Mouse (Mus musculus) cerebellum, adult (tissue): ENCODE data around the gene Etv6.
A peak's percentile ranks its signal among the peaks of the same experiment; 100 is the strongest.

Experiments used
- ATAC-seq: cut with Nextera tagmentation; 2 replicates; pipeline ENCODE4 v1.9.2; 2017; ENCODE audit warnings: mild to moderate bottlenecking, moderate library complexity, mixed read lengths; ENCODE audit not compliant: insufficient number of reproducible peaks, low FRiP score, low TSS enrichment

The Etv6 gene

DNA sequence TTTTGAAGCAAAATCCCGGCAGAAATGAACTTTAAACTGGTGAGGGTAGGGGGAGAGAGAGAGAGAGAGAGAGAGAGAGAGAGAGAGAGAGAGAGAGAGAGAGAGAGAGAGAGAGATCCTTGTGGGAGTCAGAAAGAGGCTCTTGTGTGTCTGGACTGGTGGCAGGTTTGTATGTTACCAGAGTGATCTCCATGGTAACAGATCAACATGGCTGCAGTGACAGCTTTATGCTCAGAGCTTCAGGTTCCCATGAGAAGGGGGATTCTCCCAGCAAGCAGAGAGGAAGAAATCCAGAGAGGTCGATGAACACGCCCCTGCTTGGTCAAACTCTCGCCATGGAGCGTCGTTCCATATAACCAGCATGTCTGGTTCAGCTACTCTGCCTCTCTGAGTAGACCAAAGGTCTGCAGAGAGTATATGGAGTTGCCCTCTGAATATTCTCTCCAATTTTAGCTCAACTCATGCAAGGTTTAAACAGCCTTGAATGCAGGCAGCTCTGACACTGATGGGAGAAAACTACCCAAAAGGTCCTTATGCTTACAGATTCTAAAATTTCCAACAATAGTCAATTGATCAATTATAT is 122.1 kb downstream of the Etv6 start:
- ATAC-seq = no peak

- ATAC-seq = no peak
Observed at GRCm38 (mm10) chr6:134158201-134158600, 122.7 kb downstream of the Etv6 start.

GRCm38 (mm10) chr6:134159672-134160071 is 124.2 kb downstream of the Etv6 start:
- ATAC-seq = no peak

- ATAC-seq = no peak
Observed at GRCm38 (mm10) chr6:134161040-134161439, 125.5 kb downstream of the Etv6 start.

DNA sequence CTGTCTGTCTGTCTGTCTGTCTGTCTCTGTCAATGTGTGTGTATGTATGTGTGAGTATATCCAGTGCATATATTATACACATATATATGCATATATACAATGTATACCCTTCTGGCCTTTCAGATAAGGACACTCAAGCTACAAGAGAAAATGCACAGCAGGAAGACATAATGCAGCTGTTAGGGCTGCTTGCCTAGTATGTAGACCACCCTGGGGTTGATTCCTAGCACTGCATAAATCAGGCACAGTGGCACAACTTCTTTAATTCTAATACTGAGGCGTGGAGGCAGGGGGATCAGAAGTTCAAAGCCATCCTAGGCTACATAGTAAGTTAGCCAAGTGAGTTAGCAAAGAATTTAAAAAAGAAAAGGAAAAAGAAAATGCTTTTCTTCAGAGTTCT is 127.8 kb downstream of the Etv6 start:
- ATAC-seq = no peak

DNA sequence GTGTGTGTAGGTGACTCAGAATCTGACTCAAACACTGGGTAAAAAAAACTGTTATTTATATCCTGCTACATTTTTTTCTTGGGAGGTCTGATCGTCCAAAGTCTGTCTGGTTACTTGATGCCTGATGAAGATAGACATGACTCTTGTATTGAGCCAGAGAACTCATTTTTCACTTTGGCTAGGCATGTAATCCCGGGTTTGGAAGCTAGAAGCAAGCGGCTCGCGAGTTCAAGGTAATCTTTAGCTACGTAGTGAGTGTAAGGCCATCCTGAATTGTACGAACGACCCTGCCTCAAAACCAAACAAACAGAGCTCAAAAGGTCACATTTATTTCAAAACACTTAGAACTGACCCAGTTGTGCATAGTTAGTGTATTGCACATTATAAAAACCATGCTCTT is 128.9 kb downstream of the Etv6 start:
- ATAC-seq = no peak

DNA sequence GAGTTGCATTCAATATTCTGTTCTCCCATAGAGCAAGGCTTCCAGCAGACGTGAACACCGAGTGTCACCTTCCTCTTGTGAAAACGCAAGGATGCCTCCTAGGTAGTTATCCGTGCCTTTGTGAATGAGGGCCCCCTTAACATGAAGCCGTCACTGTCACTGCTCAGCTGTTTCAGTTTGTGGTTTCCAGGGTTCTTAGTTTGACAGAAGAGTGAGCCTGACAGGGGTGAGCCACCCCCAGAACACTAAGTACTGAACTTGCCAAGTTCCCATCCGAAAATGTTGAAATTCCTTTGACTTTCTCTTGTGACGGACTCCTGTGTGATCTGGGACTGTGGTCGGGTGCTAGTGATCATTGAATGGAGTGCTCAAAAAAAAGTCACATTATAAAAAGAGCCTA is 129.5 kb downstream of the Etv6 start:
- no peak for ATAC-seq

DNA sequence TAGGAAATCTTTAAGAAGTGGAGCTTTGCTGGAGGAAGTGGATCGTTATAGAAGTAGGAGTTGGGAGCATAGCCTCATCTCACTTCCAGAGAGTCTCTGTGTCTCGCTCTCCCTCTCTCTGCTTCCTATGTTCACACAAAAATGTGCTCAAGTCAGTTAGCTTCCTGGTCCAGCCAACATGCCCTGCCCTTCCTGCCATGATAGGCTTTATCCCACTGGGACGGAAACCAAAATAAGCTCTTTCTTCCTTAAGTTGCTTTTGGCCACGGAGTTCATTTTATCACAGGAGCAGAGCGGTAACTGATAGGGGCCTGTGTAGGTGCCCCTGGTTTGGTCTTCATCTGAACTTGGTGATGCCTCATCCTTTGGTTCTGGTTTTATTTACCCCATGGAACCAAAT is 132.5 kb downstream of the Etv6 start:
- ATAC-seq = no peak

DNA sequence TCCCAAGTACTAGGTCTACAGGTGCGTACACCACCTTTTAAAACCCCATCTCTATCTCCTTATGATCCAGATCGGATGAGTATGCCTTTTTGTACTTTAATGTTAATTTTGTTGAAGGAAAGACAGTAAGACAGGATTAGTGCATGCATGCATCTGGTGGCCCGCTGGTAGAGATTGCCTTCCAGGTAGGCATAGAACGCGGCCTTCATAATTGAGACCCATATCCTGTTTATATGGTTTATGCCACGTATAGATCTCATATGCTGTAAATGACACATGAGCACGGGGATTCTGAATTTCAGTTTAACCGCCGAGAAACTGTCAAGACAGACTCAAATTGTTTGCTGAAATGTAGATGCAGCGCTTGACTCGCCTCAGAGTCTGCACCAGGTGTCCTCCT is 133.3 kb downstream of the Etv6 start:
- no peak for ATAC-seq

DNA sequence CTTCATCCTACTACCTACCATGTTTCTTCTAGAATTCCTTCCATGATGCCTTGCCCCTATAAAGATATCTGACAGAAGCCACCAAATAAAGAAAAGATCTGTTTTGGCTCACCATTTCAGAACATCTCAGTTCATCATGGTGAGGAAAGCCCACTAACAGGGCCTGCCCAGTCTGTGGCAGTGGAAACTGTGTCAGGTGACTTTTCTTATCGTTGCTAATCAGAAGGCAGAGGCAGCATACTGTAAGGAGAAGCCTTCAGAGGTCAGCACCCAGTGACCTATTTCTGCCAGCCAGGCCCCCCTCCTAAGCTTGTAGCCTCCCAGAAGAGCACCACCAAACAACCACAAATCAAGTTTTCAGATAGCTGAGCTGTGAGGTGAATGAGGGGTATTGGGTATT is 135.7 kb downstream of the Etv6 start:
- no peak for ATAC-seq

DNA sequence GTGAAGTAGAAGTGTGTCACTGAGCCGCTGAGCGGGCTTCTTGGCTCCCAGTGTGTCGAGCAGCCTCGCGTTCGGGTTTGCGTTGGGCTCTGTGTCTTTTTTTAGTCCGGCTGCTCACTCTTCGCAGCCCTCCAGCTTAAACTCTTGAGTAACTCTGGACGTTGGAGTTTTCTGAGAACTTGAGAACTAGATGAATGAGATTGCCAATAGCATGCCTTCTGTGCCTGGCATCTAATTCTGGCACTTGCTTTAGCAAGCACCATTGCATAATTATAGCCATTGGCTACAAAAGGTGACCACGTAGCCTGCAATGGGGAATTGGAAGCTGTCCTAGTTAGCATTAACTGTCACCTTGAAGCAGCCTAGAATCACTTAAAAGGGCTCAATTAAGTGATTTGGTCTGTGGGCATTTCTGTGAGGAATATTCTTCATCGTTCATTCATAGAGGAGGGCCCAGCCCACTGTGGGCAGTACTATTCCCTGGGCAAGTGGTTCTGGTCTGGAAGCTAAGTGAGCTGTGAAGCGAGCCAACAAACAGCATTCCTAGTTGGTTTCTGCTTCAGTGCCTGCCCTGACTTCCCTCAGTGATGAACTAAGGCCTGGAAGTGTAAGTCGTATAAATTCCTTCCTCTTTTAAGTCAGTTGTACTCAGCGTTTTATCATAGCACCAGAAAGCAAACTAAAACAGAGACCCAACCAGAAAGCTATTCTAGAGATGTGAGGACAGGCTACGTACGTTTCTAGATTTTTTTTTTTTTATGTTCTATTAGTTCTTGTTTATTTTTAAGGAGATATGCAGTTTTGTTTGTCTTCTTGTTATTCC is 136.6 kb downstream of the Etv6 start:
- ATAC-seq = no peak

DNA sequence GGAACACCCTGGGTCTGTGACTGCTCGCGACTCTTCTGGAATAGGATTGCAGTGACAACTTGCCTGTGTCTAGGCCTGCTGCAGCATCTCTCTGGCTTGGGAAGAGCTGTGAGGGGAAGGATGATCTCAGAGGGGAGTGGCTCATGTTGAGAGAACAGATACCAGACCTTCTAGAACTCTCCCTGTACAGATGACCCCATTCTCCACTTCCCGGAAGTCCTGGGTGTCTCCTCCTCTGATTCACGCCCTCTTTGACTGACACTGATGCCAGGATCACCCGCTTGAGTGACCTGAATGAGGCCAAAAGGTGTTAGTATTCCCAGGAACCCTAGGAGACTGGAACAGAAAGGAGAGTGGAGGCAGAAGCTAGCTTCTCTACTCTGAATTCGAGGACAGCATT is 137.9 kb downstream of the Etv6 start:
- no peak for ATAC-seq

GRCm38 (mm10) chr6:134175059-134175458 is 139.6 kb downstream of the Etv6 start:
- ATAC-seq = no peak

- no peak for ATAC-seq
Observed at GRCm38 (mm10) chr6:134177196-134177595, 141.7 kb downstream of the Etv6 start.

DNA sequence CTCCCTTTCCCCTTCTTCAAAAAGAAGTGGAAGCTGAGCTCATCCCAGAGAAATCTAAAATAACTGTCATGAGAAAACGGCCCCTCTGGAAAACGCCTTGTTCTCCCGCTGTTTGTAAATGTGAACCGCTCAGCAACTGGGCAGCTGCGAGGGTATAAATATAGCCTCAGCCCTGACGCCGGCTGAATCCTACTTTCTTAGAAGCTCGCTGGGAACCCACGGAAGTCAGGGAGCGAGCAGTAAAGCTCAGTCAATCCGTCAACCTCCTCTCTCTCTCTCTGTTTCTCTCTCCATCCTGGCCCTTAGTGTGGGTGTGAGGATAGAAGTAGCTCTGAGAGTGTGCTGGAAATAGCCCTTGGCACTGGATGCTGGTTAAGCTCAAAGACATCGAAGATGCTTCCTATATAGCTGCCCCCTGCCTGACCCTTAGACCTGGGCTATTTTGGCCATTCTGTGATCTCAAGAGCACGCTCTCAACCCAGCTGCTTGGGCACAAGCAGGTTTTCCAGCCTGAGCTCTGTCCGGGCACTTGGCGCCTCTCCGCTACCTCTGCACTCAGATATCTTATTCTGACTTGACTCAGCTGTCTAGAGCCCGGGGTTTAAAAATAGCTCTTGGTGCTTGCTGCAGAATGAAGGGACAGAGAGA is 146.9 kb downstream of the Etv6 start:
- ATAC-seq = no peak

DNA sequence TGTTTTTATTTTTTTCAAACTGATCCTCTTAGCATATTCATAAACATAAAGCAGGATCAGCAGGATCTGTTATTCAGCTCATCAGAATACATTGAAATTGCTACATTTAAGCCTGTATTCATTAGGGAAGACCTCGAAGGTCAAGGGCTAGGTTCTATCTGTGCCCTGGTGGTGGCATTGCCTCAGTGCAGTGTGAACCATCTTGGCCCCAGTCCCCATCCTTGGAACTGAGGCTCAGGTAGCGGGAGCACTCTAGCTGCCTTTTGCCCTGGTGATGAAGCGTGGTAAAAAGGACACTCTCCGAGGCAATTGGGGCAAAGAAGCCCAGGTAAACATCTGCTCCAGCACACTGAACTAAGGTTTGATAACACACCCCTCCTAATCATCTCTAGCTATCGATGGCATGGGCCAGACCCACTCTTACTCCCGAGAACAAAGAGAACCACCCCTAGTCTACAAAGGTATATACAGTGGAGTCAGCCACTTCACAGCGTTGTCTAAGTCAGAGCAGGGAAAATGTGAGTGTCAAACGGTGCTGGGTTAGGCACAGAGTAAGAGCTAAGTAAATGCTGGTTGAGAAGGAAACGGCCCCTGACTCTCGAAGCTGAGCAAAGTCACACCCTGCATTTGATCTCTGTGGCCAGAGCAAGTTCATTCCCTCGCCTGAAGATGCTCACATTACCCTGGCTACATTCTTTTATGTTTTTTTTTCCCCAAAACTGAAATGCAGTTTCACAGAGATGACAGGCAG is 148.3 kb downstream of the Etv6 start:
- ATAC-seq = no peak

DNA sequence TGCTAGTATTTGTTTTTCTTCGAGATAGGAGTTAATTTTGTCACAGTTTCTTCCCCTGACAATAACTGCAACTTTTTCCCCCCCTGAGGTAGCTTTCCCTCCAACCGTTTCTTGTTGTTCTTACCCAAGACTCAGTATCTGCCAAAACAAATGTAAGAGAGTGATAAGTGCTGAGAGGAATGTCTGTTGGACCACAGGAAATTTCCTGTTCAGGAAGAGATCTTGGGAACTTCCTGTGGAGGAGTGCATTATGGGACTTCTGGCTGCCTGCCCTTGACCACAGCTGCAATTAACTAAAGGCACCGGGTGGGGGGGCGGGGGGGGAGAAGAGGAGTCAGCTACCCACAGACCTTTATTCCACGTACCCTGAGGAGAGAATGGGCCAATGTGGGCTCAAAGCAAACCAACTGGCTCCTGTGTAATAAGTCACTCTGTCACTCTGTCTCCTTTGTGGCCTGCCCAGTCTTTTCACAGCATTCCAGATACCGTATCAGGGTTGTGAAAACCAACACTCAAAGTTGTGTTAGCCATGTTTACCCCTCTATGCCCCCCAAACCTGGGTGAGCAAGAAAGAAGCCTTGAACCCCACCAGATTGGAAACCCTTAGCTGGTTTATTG is 150.9 kb downstream of the Etv6 start:
- no peak for ATAC-seq

GRCm38 (mm10) chr6:134188719-134189118 is 153.2 kb downstream of the Etv6 start:
- no peak for ATAC-seq

DNA sequence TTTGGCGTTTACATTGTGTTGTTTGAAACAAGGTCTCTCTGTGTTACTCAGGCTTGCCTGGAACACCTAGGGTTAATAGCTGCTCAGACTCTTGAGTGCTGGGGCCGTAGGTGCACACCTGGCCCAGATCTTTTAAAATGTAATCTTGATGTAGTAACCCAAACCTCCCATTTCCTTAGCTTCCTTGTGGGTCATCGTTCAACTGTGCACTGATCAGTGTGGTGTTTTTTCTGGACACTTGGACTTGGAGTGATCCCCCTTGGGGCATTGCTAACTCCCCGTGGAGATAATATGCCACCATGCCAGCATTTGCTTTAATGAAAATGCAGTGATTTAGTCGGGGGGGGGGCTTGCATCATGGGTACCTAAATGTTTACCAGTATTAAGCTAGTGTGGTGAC is 153.7 kb downstream of the Etv6 start:
- ATAC-seq = 0 out of 2 replicates have a peak, but pooled peaks have one; percentile 28

DNA sequence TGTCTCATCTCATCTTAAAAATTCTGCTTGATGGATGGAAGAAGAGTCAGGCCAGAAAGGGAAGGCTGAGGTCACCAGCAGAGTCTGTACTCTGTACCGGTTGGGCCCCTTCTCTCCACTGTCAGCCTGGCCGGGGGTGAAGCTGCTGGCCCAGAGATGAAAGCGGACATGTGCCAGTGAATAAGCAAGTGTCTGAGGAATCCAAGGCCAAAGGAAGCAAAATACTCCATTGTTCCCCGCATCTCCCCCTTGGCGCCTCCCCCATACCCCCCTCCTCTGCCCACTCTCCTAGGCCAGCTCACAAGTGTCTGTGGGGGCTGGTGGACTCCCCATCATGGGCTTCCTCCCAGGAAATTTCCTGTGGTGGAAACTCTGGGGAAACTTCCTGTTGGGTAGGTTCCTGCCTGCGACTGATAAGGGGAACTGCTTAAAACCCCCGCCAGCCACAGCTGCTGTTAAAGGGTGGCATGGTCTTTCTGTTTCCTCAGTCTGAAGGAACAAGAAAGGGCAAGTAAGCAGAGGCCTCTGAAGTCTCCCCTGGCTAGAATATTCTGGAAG is 154.2 kb downstream of the Etv6 start:
- ATAC-seq = 0 out of 2 replicates have a peak, but pooled peaks have one; percentile 26
